Mouse (Mus musculus) adrenal gland, adult (tissue): ENCODE results near the gene Atg9a.

Source experiments
- DNase-seq, 2 experiments: peaks; one replicate each; pipeline ENCODE4 v3.0.0; 2022 to 2023; ENCODE audit warnings: low spot score in 1 of 2; ENCODE audit not compliant: inconsistent age in 2 of 2

Atg9a gene

GRCm38 (mm10) chr1:75179334-75180104 lies 12.5 kb downstream of the Atg9a start:
- peak; percentile 54 to 76 for DNase-seq

- peak; percentile 97 to 99 for DNase-seq
Measured at GRCm38 (mm10) chr1:75168472-75169464, 23.2 kb downstream of the Atg9a start, which contains the start of gene Zfand2b. TSS of gene Zfand2b (plus strand) at chr1:75168646.

- DNase-seq: no peak
Measured at GRCm38 (mm10) chr1:75168093-75168471, 23.9 kb downstream of the Atg9a start.

GRCm38 (mm10) chr1:75160256-75160617 lies 31.8 kb downstream of the Atg9a start:
- DNase-seq: no peak

GRCm38 (mm10) chr1:75159540-75160255 lies 32.3 kb downstream of the Atg9a start:
- no peak for DNase-seq

- no peak for DNase-seq
Measured at GRCm38 (mm10) chr1:75158990-75159389, 33.0 kb downstream of the Atg9a start.

GRCm38 (mm10) chr1:75155837-75156236 lies 36.2 kb downstream of the Atg9a start:
- DNase-seq: no peak

GRCm38 (mm10) chr1:75148727-75149126 lies 43.3 kb downstream of the Atg9a start:
- no peak for DNase-seq

- no peak for DNase-seq
Measured at GRCm38 (mm10) chr1:75147411-75148135, 44.4 kb downstream of the Atg9a start.

GRCm38 (mm10) chr1:75145589-75145988 lies 46.4 kb downstream of the Atg9a start:
- no peak for DNase-seq

- peak; percentile 97 to 99 for DNase-seq
Measured at GRCm38 (mm10) chr1:75142301-75143261, 49.4 kb downstream of the Atg9a start, which contains the start of the genes Cnppd1 and Retreg2. TSS of gene Cnppd1 (minus strand) at chr1:75142711. TSS of gene Retreg2 (plus strand) at chr1:75142778.

GRCm38 (mm10) chr1:75141486-75142190 lies 50.4 kb downstream of the Atg9a start:
- DNase-seq: peak; percentile 80 to 93

- no peak for DNase-seq
Measured at GRCm38 (mm10) chr1:75140601-75141190, 51.3 kb downstream of the Atg9a start.

- no peak for DNase-seq
Measured at GRCm38 (mm10) chr1:75138448-75138847, 53.5 kb downstream of the Atg9a start.

- DNase-seq: no peak
Measured at GRCm38 (mm10) chr1:75136730-75137129, 55.3 kb downstream of the Atg9a start.

- DNase-seq: no peak
Measured at GRCm38 (mm10) chr1:75136293-75136692, 55.7 kb downstream of the Atg9a start.

GRCm38 (mm10) chr1:75133421-75134207 lies 58.4 kb downstream of the Atg9a start, which contains the start of gene Slc23a3:
TSS of gene Slc23a3 (minus strand) at chr1:75133890.
- no peak for DNase-seq
